ENCODE assay signal across 8 mouse cellular contexts in genomic region chr11:86545556-86545955, GRCm38 (mm10). TPM values are rescaled to one million over a fixed set of nuclear protein-coding genes. Genes with fewer than 3 reads are reported as not detected.
A peak's percentile ranks its signal among the peaks of the same experiment; 100 is the strongest.
DNase-seq lines count a peak whose midpoint lies in the region; ATAC-seq and TF ChIP-seq lines count a peak whose summit lies in the region.

No protein-coding gene starts in this region.

- H3K27ac ChIP-seq in heart, embryonic 15.5 days: peak overlapping the region; percentile 84
- peak overlapping the region; percentile 46; the same call in 1 of the 2 replicates for H3K27ac ChIP-seq in bone marrow, adult 2 months (ENCODE audit: control insufficient read depth, insufficient read depth, low read depth, low read length, poor library complexity)
- H3K27ac ChIP-seq in hindbrain, embryonic 12.5 days: no peak overlapping the region
- H3K27ac ChIP-seq in midbrain, embryonic 11.5 days (ENCODE audit: low read depth, low read length): no peak overlapping the region

- H3K27me3 ChIP-seq in heart, embryonic 15.5 days: no peaks in the 10 kb centered on the region
- H3K27me3 ChIP-seq in hindbrain, embryonic 12.5 days: no peaks in the 10 kb centered on the region
- no peaks in the 10 kb centered on the region for H3K27me3 ChIP-seq in midbrain, embryonic 11.5 days (ENCODE audit: control insufficient read depth, insufficient read depth, low read length)

- WGBS in heart, embryonic 15.5 days: 73% methylated on average over 8 of the region's 8 CpGs
- 59% methylated on average over 8 of the region's 8 CpGs for WGBS in bone marrow, adult 2 months
- WGBS in hindbrain, embryonic 12.5 days: 81% methylated on average over 8 of the region's 8 CpGs
- 80% methylated on average over 8 of the region's 8 CpGs for WGBS in midbrain, embryonic 11.5 days

- TF ChIP-seq POLR2A in bone marrow, adult 2 months (IDR thresholded peaks at IDR 0.05; ENCODE audit: borderline replicate concordance, control insufficient read depth, low read depth, low read length): no peak

- no peak for ATAC-seq in heart, embryonic 15.5 days (replicated peaks; ENCODE audit: insufficient number of reproducible peaks, insufficient read depth, low FRiP score, low read depth)
- ATAC-seq in hindbrain, embryonic 12.5 days (ENCODE audit: low FRiP score): no peak
- no peak for ATAC-seq in midbrain, embryonic 11.5 days (ENCODE audit: low FRiP score)
- ATAC-seq in granulocyte monocyte progenitor cell, adult 5-6 weeks (replicated peaks; ENCODE audit: poor library complexity, severe bottlenecking): no peak

- peak overlapping the region; percentile 84 for H3K4me3 ChIP-seq in heart, embryonic 15.5 days
- peak overlapping the region; percentile 71 for H3K4me3 ChIP-seq in bone marrow, adult 2 months (replicated peaks; ENCODE audit: control insufficient read depth, low read depth, low read length)
- peak overlapping the region; percentile 99 for H3K4me3 ChIP-seq in hindbrain, embryonic 12.5 days
- H3K4me3 ChIP-seq in midbrain, embryonic 11.5 days (ENCODE audit: low read depth, low read length): peak overlapping the region; percentile 99

- peaks cover 29% of the 10 kb centered on the region for H3K4me1 ChIP-seq in heart, embryonic 15.5 days (replicated peaks)
- peaks cover 2% of the 10 kb centered on the region for H3K4me1 ChIP-seq in bone marrow, adult 2 months (ENCODE audit: control insufficient read depth, insufficient read depth, low read length)
- H3K4me1 ChIP-seq in hindbrain, embryonic 12.5 days: peaks cover 12% of the 10 kb centered on the region
- peaks cover 8% of the 10 kb centered on the region for H3K4me1 ChIP-seq in midbrain, embryonic 11.5 days (ENCODE audit: control insufficient read depth, insufficient read depth, low read length)

- H3K9me3 ChIP-seq in heart, embryonic 15.5 days (replicated peaks): no peaks in the 10 kb centered on the region
- H3K9me3 ChIP-seq in hindbrain, embryonic 12.5 days (replicated peaks): no peaks in the 10 kb centered on the region
- no peaks in the 10 kb centered on the region for H3K9me3 ChIP-seq in midbrain, embryonic 11.5 days (ENCODE audit: control insufficient read depth, low read length)

- no peak for TF ChIP-seq CTCF in bone marrow, adult 2 months (IDR thresholded peaks at IDR 0.05; ENCODE audit: control insufficient read depth, insufficient read depth, low read length)

- no peak for DNase-seq in heart, adult 18-20 months
- DNase-seq in midbrain, embryonic 11.5 days (ENCODE audit: low spot score, missing footprints): no peak
- no peak for DNase-seq in frontal cortex, postnatal 36 days (ENCODE audit: low spot score in 2 of 2)
- DNase-seq in thymus, postnatal 4 days: no peak

- H3K9ac ChIP-seq in heart, embryonic 15.5 days: peak overlapping the region; percentile 57
- H3K9ac ChIP-seq in hindbrain, embryonic 12.5 days: no peak overlapping the region
- peak overlapping the region; percentile 72; the same call in 1 of the 2 replicates for H3K9ac ChIP-seq in midbrain, embryonic 11.5 days (ENCODE audit: low read length)

- H3K4me2 ChIP-seq in heart, embryonic 15.5 days: peak overlapping the region; percentile 64
- H3K4me2 ChIP-seq in hindbrain, embryonic 12.5 days (replicated peaks): peak overlapping the region; percentile 56
- H3K4me2 ChIP-seq in midbrain, embryonic 11.5 days: peak overlapping the region; percentile 44

- H3K36me3 ChIP-seq in heart, embryonic 15.5 days: peaks cover 15% of the 10 kb centered on the region
- peaks cover 11% of the 10 kb centered on the region; the same call in 1 of the 2 replicates for H3K36me3 ChIP-seq in hindbrain, embryonic 12.5 days
- H3K36me3 ChIP-seq in midbrain, embryonic 11.5 days (ENCODE audit: control insufficient read depth, insufficient read depth, low read length): no peaks in the 10 kb centered on the region; the same call in 1 of the 2 replicates

RNA-seq across cellular contexts. Expression of gene Tubd1, which starts 0.8 kb away (rescaled TPM):
- polyA plus RNA-seq in heart, embryonic 15.5 days (2015; fragmentation: Nextera tagmentation; extraction: Ambion mirVana): 11.7 and 13.1 TPM in 2 replicates
- total RNA-seq in heart, adult 18-20 months (2021): 1 to 10 TPM; 5.3 TPM
- 5.3 and 13.6 TPM in 2 replicates for polyA plus RNA-seq in bone marrow, adult 2 months (2011; ENCODE audit: insufficient read depth, insufficient read length, low replicate concordance, missing spikeins)
- polyA plus RNA-seq in hindbrain, embryonic 12.5 days (2016; fragmentation: Nextera tagmentation; extraction: Ambion mirVana): 9.7 and 10.2 TPM in 2 replicates
- polyA plus RNA-seq in midbrain, embryonic 11.5 days (2014; fragmentation: Nextera tagmentation; extraction: Ambion mirVana): 11.2 and 15.1 TPM in 2 replicates
- 10.9 and 12.9 TPM in 2 replicates for total RNA-seq in granulocyte monocyte progenitor cell, adult 5-6 weeks (2014; fragmentation: Nextera tagmentation)
- 10.3 and 11.5 TPM in 2 replicates for total RNA-seq in granulocyte monocyte progenitor cell, adult 5-6 weeks (2017)

RNA-seq across cellular contexts. Expression of gene Rps6kb1, which starts 1.0 kb away (rescaled TPM):
- polyA plus RNA-seq in heart, embryonic 15.5 days (2015; fragmentation: Nextera tagmentation; extraction: Ambion mirVana): 38.4 and 44.1 TPM in 2 replicates
- 10 to 100 TPM; 20.0 to 22.1 TPM for total RNA-seq in heart, adult 18-20 months (2021)
- 12.1 and 31.4 TPM in 2 replicates for polyA plus RNA-seq in bone marrow, adult 2 months (2011; ENCODE audit: insufficient read depth, insufficient read length, low replicate concordance, missing spikeins)
- 67.3 and 76.2 TPM in 2 replicates for polyA plus RNA-seq in hindbrain, embryonic 12.5 days (2016; fragmentation: Nextera tagmentation; extraction: Ambion mirVana)
- polyA plus RNA-seq in midbrain, embryonic 11.5 days (2014; fragmentation: Nextera tagmentation; extraction: Ambion mirVana): 54.1 and 62.2 TPM in 2 replicates
- total RNA-seq in granulocyte monocyte progenitor cell, adult 5-6 weeks (2014; fragmentation: Nextera tagmentation): 29.5 and 30.5 TPM in 2 replicates
- total RNA-seq in granulocyte monocyte progenitor cell, adult 5-6 weeks (2017): 38.2 and 54.1 TPM in 2 replicates

Comparison
In these comparisons a context has a peak if more than half of its experiments do, and no peak if none do; other contexts are left out.
1. H3K27ac ChIP-seq: peak in heart, embryonic 15.5 days (single experiment) and bone marrow, adult 2 months (single experiment); none in hindbrain, embryonic 12.5 days (single experiment) and midbrain, embryonic 11.5 days (single experiment).
2. Peak in every context shown above with its lines, with median percentiles within 50 percentile points of each other: H3K4me2 ChIP-seq and H3K4me3 ChIP-seq.